Mouse (Mus musculus) brown adipose tissue, adult 24 weeks (tissue): Measurements from ENCODE around the gene Gm5129. TPM values are rescaled to one million over a fixed set of nuclear protein-coding genes. Genes with fewer than 3 reads are reported as not detected.

ENCODE experiments used
- H3K27ac ChIP-seq: fragments of 200-500 bp; replicated peaks from 2 replicates; pipeline ENCODE4 v1.5.1; 2012; ENCODE audit warnings: low read depth, mild to moderate bottlenecking, low read length
- H3K4me1 ChIP-seq: fragments of 200-500 bp; 2 replicates; pipeline ENCODE4 v1.6.1; 2012; ENCODE audit warnings: low read length, mixed read lengths; ENCODE audit not compliant: control insufficient read depth, insufficient read depth, insufficient read length
- H3K4me3 ChIP-seq: fragments of 200-500 bp; 2 replicates; pipeline ENCODE4 v1.5.1; 2012; ENCODE audit warnings: low read depth, mild to moderate bottlenecking, low read length, moderate library complexity; ENCODE audit not compliant: insufficient read depth
- polyA plus RNA-seq: library from polyadenylated mRNA; stranded (reverse); fragments of >200 nt; gene quantifications from 2 replicates; pipeline ENCODE4 v1.2.4, GENCODE M21; 2012; ENCODE audit not compliant: missing spikeins, insufficient read depth, insufficient read length

Gm5129 gene
- polyA plus RNA-seq, 1 experiment: not detected

GRCm38 (mm10) chr5:29687671-29688070 is 48.1 kb downstream of the Gm5129 start:
- H3K4me1 ChIP-seq: no peaks in the 10 kb centered on the region
- no peak overlapping the region for H3K4me3 ChIP-seq
- H3K27ac ChIP-seq: no peak overlapping the region

Other genes with a start within 250 kb of the Gm5129 start
- gene Ube3c, start 166.7 kb downstream of the Gm5129 start, polyA plus RNA-seq: 18.5 and 22.0 TPM in 2 replicates
- gene Dnajb6, start 248 bp downstream of the Gm5129 start, polyA plus RNA-seq: 93.7 and 110 TPM in 2 replicates